Mouse (Mus musculus) spleen, embryonic (tissue): ENCODE data around the gene Psd.

Experiments used
- CTCF ChIA-PET: fragments of 350-600 bp; sonication (Branson Sonifier 250); formaldehyde crosslinking; loops from one replicate; lab custom pipeline; 2022; lab: Charles Lee

The Psd gene

GRCm38 (mm10) chr19:46264762-46265161 is 62.2 kb downstream of the Psd start:
- CTCF ChIA-PET = no interaction called here
